Mouse (Mus musculus) myocyte (in vitro differentiated cells): ENCODE results near the gene Ctbs.

Experiments used
- CEBPB ChIP-seq: IDR thresholded peaks from 2 replicates; pipeline ENCODE4 v1.6.1; 2011; ENCODE audit warnings: mild to moderate bottlenecking, moderate library complexity; ENCODE audit not compliant: poor library complexity, insufficient read depth, severe bottlenecking
- E2F4 ChIP-seq: IDR thresholded peaks from one replicate; pipeline ENCODE4 v1.6.1; 2011; ENCODE audit warnings: mild to moderate bottlenecking, control low read depth, moderate library complexity; ENCODE audit not compliant: insufficient read depth
- MAX ChIP-seq: IDR thresholded peaks from one replicate; pipeline ENCODE4 v1.6.1; 2011; ENCODE audit warnings: low read depth, mild to moderate bottlenecking, control low read depth
- MYOD1 ChIP-seq, 3 experiments: IDR thresholded peaks; one replicate each; pipeline ENCODE4 v1.6.1; 2011; ENCODE audit warnings: control low read depth in 2 of 3, low read depth in 2 of 3, mild to moderate bottlenecking in 2 of 3, moderate library complexity in 1 of 3; ENCODE audit not compliant: insufficient read length in 2 of 3, control insufficient read depth in 1 of 3
- MYOG ChIP-seq, 3 experiments: IDR thresholded peaks; one replicate each; pipeline ENCODE4 v1.6.1; 2011; ENCODE audit warnings: control low read depth in 2 of 3, low read depth in 2 of 3, mild to moderate bottlenecking in 2 of 3; ENCODE audit not compliant: insufficient read length in 2 of 3, control insufficient read depth in 1 of 3, insufficient read depth in 1 of 3
- POLR2A ChIP-seq: IDR thresholded peaks from one replicate; pipeline ENCODE4 v1.6.1; 2011; ENCODE audit warnings: low read depth, mild to moderate bottlenecking, control low read depth, moderate library complexity; ENCODE audit not compliant: insufficient read length
- POLR2AphosphoS2 ChIP-seq: IDR thresholded peaks from one replicate; pipeline ENCODE4 v1.6.1; 2011; ENCODE audit warnings: low read depth, control low read depth; ENCODE audit not compliant: insufficient read length
- SRF ChIP-seq: IDR thresholded peaks from one replicate; pipeline ENCODE4 v1.6.1; 2011; ENCODE audit warnings: low read depth; ENCODE audit not compliant: control insufficient read depth, insufficient read length
- TCF12 ChIP-seq: IDR thresholded peaks from one replicate; pipeline ENCODE4 v1.6.1; 2011; ENCODE audit warnings: mild to moderate bottlenecking, control low read depth; ENCODE audit not compliant: poor library complexity, insufficient read depth, severe bottlenecking
- USF1 ChIP-seq: IDR thresholded peaks from one replicate; pipeline ENCODE4 v1.6.1; 2011; ENCODE audit warnings: low read depth, mild to moderate bottlenecking, control low read depth, moderate library complexity

GRCm38 (mm10) chr3:146410114-146410513 lies 39.5 kb upstream of the Ctbs start:
- TF ChIP-seq TCF12 (no peak), MAX (no peak), POLR2A (no peak), MYOG (IDR thresholded peaks at IDR 0.05; ENCODE audit: control insufficient read depth in 1 of 3, insufficient read depth in 1 of 3, insufficient read length in 2 of 3, low read depth in 2 of 3) (no peak), USF1 (no peak), MYOD1 (IDR thresholded peaks at IDR 0.05; ENCODE audit: control insufficient read depth in 1 of 3, insufficient read length in 2 of 3, low read depth in 2 of 3) (no peak), CEBPB (no peak), E2F4 (no peak), SRF (no peak), POLR2AphosphoS2 (no peak)
